Mouse (Mus musculus): ENCODE data around the gene Guk1.

The Guk1 gene

GRCm38 (mm10) chr11:59163255-59164236 is 28.5 kb downstream of the Guk1 start, which contains the start of gene Iba57:
Gene Iba57 (minus strand): TSS chr11:59163739.
- peak; percentile 98 for DNase-seq (ENCODE audit: low read depth, low spot score)

- DNase-seq (ENCODE audit: low read depth, low spot score): no peak
Observed at GRCm38 (mm10) chr11:59162443-59163254, 29.4 kb downstream of the Guk1 start.

GRCm38 (mm10) chr11:59161398-59161797 is 30.6 kb downstream of the Guk1 start:
- DNase-seq (ENCODE audit: low read depth, low spot score): no peak

- DNase-seq (ENCODE audit: low read depth, low spot score): no peak
Observed at GRCm38 (mm10) chr11:59159558-59159957, 32.5 kb downstream of the Guk1 start.

GRCm38 (mm10) chr11:59159099-59159498 is 32.9 kb downstream of the Guk1 start:
- no peak for DNase-seq (ENCODE audit: low read depth, low spot score)

- DNase-seq (ENCODE audit: low read depth, low spot score): no peak
Observed at GRCm38 (mm10) chr11:59155900-59156299, 36.1 kb downstream of the Guk1 start.

GRCm38 (mm10) chr11:59154220-59154619 is 37.8 kb downstream of the Guk1 start:
- no peak for DNase-seq (ENCODE audit: low read depth, low spot score)

GRCm38 (mm10) chr11:59151729-59152128 is 40.3 kb downstream of the Guk1 start:
- DNase-seq (ENCODE audit: low read depth, low spot score): no peak

- DNase-seq (ENCODE audit: low read depth, low spot score): no peak
Observed at GRCm38 (mm10) chr11:59149302-59149701, 42.7 kb downstream of the Guk1 start.

- no peak for DNase-seq (ENCODE audit: low read depth, low spot score)
Observed at GRCm38 (mm10) chr11:59142962-59143361, 49.0 kb downstream of the Guk1 start.

- DNase-seq (ENCODE audit: low read depth, low spot score): no peak
Observed at GRCm38 (mm10) chr11:59141772-59142370, 50.1 kb downstream of the Guk1 start.

- no peak for DNase-seq (ENCODE audit: low read depth, low spot score)
Observed at GRCm38 (mm10) chr11:59138537-59139486, 53.2 kb downstream of the Guk1 start.

GRCm38 (mm10) chr11:59136994-59137706 is 54.9 kb downstream of the Guk1 start:
- no peak for DNase-seq (ENCODE audit: low read depth, low spot score)

GRCm38 (mm10) chr11:59135904-59136452 is 56.0 kb downstream of the Guk1 start, which contains the start of gene Obscn:
Gene Obscn (minus strand): TSS chr11:59136402.
- no peak for DNase-seq (ENCODE audit: low read depth, low spot score)

- DNase-seq (ENCODE audit: low read depth, low spot score): no peak
Observed at GRCm38 (mm10) chr11:59135051-59135820, 56.8 kb downstream of the Guk1 start.

- no peak for DNase-seq (ENCODE audit: low read depth, low spot score)
Observed at GRCm38 (mm10) chr11:59134373-59134997, 57.5 kb downstream of the Guk1 start.
